Mouse (Mus musculus): ENCODE measurements around the gene Ep300.
"Not testable (repeated sequence)": the region's sequence is repeated elsewhere in the genome, so short reads cannot be mapped to it uniquely, and the experiment has no call there.

Ep300 gene

GRCm38 (mm10) chr15:81594146-81594696 is 9.1 kb downstream of the Ep300 start:
- no peak for DNase-seq (ENCODE audit: low spot score)

GRCm38 (mm10) chr15:81598742-81599141 is 13.6 kb downstream of the Ep300 start:
- DNase-seq (ENCODE audit: low spot score), result not testable (repeated sequence)

- DNase-seq (ENCODE audit: low spot score), result no peak
Measured at GRCm38 (mm10) chr15:81605241-81605640, 20.1 kb downstream of the Ep300 start.

GRCm38 (mm10) chr15:81606634-81607033 is 21.5 kb downstream of the Ep300 start:
- DNase-seq (ENCODE audit: low spot score), result no peak

- no peak for DNase-seq (ENCODE audit: low spot score)
Measured at GRCm38 (mm10) chr15:81649516-81650455, 64.6 kb downstream of the Ep300 start.

GRCm38 (mm10) chr15:81650636-81651035 is 65.5 kb downstream of the Ep300 start:
- no peak for DNase-seq (ENCODE audit: low spot score)

- no peak for DNase-seq (ENCODE audit: low spot score)
Measured at GRCm38 (mm10) chr15:81661701-81662100, 76.5 kb downstream of the Ep300 start.

- no peak for DNase-seq (ENCODE audit: low spot score)
Measured at GRCm38 (mm10) chr15:81663281-81663680, 78.1 kb downstream of the Ep300 start.

GRCm38 (mm10) chr15:81663697-81664561 is 78.8 kb downstream of the Ep300 start, which contains the start of gene L3mbtl2:
TSS of gene L3mbtl2 (plus strand) at chr15:81663889.
- DNase-seq (ENCODE audit: low spot score), result peak; percentile 90

- DNase-seq (ENCODE audit: low spot score), result no peak
Measured at GRCm38 (mm10) chr15:81666957-81667356, 81.8 kb downstream of the Ep300 start.

GRCm38 (mm10) chr15:81670231-81670640 is 85.1 kb downstream of the Ep300 start:
- peak; percentile 47 for DNase-seq (ENCODE audit: low spot score)

- no peak for DNase-seq (ENCODE audit: low spot score)
Measured at GRCm38 (mm10) chr15:81676637-81677036, 91.5 kb downstream of the Ep300 start.

- no peak for DNase-seq (ENCODE audit: low spot score)
Measured at GRCm38 (mm10) chr15:81680301-81680805, 95.2 kb downstream of the Ep300 start.

GRCm38 (mm10) chr15:81693366-81693966 is 108.3 kb downstream of the Ep300 start:
- no peak for DNase-seq (ENCODE audit: low spot score)

- DNase-seq (ENCODE audit: low spot score), result peak; percentile 88
Measured at GRCm38 (mm10) chr15:81693967-81694881, 109.1 kb downstream of the Ep300 start.

- DNase-seq (ENCODE audit: low spot score), result no peak
Measured at GRCm38 (mm10) chr15:81694891-81695290, 109.7 kb downstream of the Ep300 start.

GRCm38 (mm10) chr15:81697175-81697574 is 112.0 kb downstream of the Ep300 start, which contains the start of gene Chadl:
TSS of gene Chadl (minus strand) at chr15:81697287.
- no peak for DNase-seq (ENCODE audit: low spot score)

GRCm38 (mm10) chr15:81697847-81698246 is 112.7 kb downstream of the Ep300 start:
- DNase-seq (ENCODE audit: low spot score), result no peak

GRCm38 (mm10) chr15:81698532-81698931 is 113.4 kb downstream of the Ep300 start:
- DNase-seq (ENCODE audit: low spot score), result no peak

- no peak for DNase-seq (ENCODE audit: low spot score)
Measured at GRCm38 (mm10) chr15:81700161-81700560, 115.0 kb downstream of the Ep300 start.
